Mouse (Mus musculus) spleen, adult 2 months (tissue): ENCODE measurements around the gene Fam222a. TPM values are rescaled to one million over a fixed set of nuclear protein-coding genes. Genes with fewer than 3 reads are reported as not detected.

Experiments used
- DNase-seq, 2 experiments: peaks; one replicate each; pipeline versions ENCODE4 v3.0.0 to v3.0.0-alpha.2; 2012 to 2021; ENCODE audit warnings: low spot score in 2 of 2, low read depth in 1 of 2
- H3K27ac ChIP-seq: fragments of 200-500 bp; 2 replicates; pipeline ENCODE4 v1.5.1; 2012; ENCODE audit warnings: low read length, inconsistent platforms; ENCODE audit not compliant: insufficient read depth
- H3K27me3 ChIP-seq: fragments of 200-500 bp; 2 replicates; pipeline ENCODE4 v1.6.1; 2012; ENCODE audit warnings: mild to moderate bottlenecking, moderate library complexity, low read length, inconsistent platforms; ENCODE audit not compliant: control insufficient read depth, insufficient read depth
- H3K36me3 ChIP-seq: fragments of 200-500 bp; 2 replicates; pipeline ENCODE4 v1.6.1; 2012; ENCODE audit warnings: mild to moderate bottlenecking, low read length, inconsistent platforms; ENCODE audit not compliant: control insufficient read depth, insufficient read depth
- H3K4me1 ChIP-seq: fragments of 200-500 bp; 2 replicates; pipeline ENCODE4 v1.6.1; 2011; ENCODE audit warnings: inconsistent platforms; ENCODE audit not compliant: control insufficient read depth, insufficient read depth, insufficient read length
- H3K4me3 ChIP-seq: fragments of 200-500 bp; 2 replicates; pipeline ENCODE4 v1.5.1; 2011; ENCODE audit warnings: mild to moderate bottlenecking, inconsistent platforms; ENCODE audit not compliant: insufficient read depth, insufficient read length; ENCODE audit errors: extremely low read depth
- CTCF ChIP-seq: fragments of 200-500 bp; IDR thresholded peaks from 2 replicates; pipeline ENCODE4 v1.5.1; 2011; ENCODE audit warnings: mild to moderate bottlenecking, inconsistent platforms; ENCODE audit not compliant: insufficient read depth, insufficient read length, insufficient replicate concordance; ENCODE audit errors: extremely low read depth
- POLR2A ChIP-seq: fragments of 200-500 bp; IDR thresholded peaks from 2 replicates; pipeline ENCODE4 v1.6.1; 2011; ENCODE audit warnings: low read depth, low read length, inconsistent platforms
- WGBS: fragments of 180-500 bp; shearing (Covaris S2); methylation state at CpG from one replicate; pipeline ENCODE4 v1.1.7; 2018; 5-methylcytosine and 5-hydroxymethylcytosine counted together
- polyA plus RNA-seq: library from polyadenylated mRNA; depleted of rRNA; stranded (reverse); fragments of >200 nt; gene quantifications from 2 replicates; pipeline ENCODE4 v1.2.3, GENCODE M21; 2012

Gene Fam222a
- polyA plus RNA-seq, 1 experiment = 2.8 TPM

GRCm38 (mm10) chr5:114648728-114649311 lies 81.0 kb downstream of the Fam222a start:
- Histone ChIP-seq H3K36me3 (no peaks in the 10 kb centered on the region), H3K4me3 (no peak overlapping the region), H3K27ac (no peak overlapping the region), H3K27me3 (no peaks in the 10 kb centered on the region), H3K4me1 (peaks cover 7% of the 10 kb centered on the region)
- DNase-seq = no peak
- WGBS = 88% methylated on average over 11 of the region's 11 CpGs
- TF ChIP-seq POLR2A (no peak), CTCF (no peak)

DNA sequence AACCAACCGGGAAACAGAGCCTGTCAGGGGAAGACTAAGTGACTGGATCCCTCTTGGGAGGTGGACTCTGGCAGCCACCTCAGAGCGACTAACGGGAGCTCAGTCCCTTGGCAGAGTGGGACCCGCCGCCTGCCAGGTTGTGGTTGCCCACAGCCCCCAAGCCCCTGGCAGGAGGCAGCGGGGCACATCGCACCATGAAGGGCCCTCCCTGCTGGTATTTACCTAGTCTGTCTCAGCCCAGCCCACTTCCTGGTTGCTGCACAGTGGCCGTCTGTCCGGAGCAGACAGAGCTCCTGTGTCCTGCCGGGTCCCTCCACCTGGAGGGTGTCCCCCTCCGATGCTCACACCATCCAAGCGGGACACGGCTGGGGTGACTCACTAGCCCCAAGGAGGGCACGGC lies 83.2 kb downstream of the Fam222a start:
- TF ChIP-seq CTCF (no peak), POLR2A (no peak)
- 28% methylated on average over 14 of the region's 14 CpGs for WGBS
- H3K27ac ChIP-seq = no peak overlapping the region
- H3K36me3 ChIP-seq = no peaks in the 10 kb centered on the region
- no peak for DNase-seq
- H3K27me3 ChIP-seq = no peaks in the 10 kb centered on the region
- peak overlapping the region; percentile 6; the same call in 1 of the 2 replicates for H3K4me3 ChIP-seq
- H3K4me1 ChIP-seq = peaks cover 7% of the 10 kb centered on the region

DNA sequence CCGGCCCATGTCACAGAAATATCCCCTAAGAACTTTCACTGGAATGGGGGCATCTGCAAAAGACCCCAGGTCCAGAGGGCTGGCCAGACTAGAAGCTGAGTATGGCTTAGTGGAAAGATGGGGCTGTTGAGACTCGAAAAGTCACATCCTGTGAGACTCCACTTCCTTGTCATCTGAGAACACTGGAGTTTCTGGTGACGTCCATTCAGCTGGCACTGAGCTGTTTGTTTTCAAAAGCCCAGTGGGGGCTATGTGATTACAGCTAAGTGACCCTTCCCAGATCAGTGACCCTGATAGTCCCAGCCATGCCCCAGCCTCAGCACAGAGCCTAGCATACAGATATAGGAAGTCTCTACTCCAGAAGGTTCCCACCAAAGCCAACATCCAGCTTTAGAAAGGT lies 83.6 kb downstream of the Fam222a start:
- no peak overlapping the region for H3K27ac ChIP-seq
- WGBS = 19% methylated on average over 3 of the region's 3 CpGs
- H3K36me3 ChIP-seq = no peaks in the 10 kb centered on the region
- no peak overlapping the region for H3K4me3 ChIP-seq
- no peaks in the 10 kb centered on the region for H3K27me3 ChIP-seq
- H3K4me1 ChIP-seq = peaks cover 7% of the 10 kb centered on the region
- TF ChIP-seq CTCF = no peak
- TF ChIP-seq POLR2A = no peak
- DNase-seq = no peak

DNA sequence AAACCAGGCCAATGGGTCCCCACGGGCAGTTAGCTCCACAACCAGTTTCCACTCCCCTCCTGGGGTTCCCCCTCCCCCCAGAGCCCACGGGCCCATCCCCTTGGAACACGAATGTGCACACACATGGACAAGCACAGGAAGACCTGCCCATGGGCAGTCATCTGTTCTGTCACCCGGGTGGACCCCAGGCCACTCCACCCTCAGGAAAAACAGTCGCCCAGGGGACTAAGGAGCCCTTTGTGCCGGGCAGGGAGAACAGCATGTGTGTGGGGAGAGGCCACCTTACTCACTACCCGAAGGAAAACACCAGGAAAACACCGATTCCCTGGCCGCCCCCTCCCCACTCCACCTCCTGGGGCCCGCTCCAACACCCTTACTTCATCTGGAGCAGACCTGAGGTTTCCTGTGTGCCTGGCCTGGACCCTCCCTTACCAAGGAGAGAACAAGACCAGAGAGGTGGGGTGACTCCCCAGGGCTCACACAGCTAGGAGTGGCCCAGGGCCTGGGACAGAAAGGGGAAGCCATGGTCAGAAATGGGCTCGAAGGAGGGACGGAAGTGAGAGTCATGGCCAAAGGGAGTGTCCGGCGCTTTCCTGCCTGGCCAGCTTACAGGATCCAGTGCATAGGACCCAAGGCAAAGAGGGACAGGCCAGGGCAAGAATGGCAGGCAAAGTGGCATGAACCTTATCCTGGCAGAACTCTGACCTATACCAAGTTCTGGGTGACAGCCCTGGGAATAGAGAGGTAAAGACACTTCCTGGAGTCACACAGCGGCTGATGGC lies 86.0 kb downstream of the Fam222a start:
- Histone ChIP-seq H3K36me3 (no peaks in the 10 kb centered on the region), H3K4me1 (peaks cover 15% of the 10 kb centered on the region), H3K4me3 (no peak overlapping the region), H3K27ac (no peak overlapping the region), H3K27me3 (peaks cover 9% of the 10 kb centered on the region)
- WGBS = 83% methylated on average over 15 of the region's 15 CpGs
- no peak for DNase-seq
- no peak for TF ChIP-seq POLR2A
- TF ChIP-seq CTCF = no peak

GRCm38 (mm10) chr5:114655721-114656120 lies 87.9 kb downstream of the Fam222a start:
- Histone ChIP-seq H3K4me3 (no peak overlapping the region), H3K27ac (no peak overlapping the region), H3K27me3 (peaks cover 9% of the 10 kb centered on the region), H3K4me1 (peaks cover 15% of the 10 kb centered on the region), H3K36me3 (no peaks in the 10 kb centered on the region)
- WGBS = 89% methylated on average over 5 of the region's 5 CpGs
- no peak for DNase-seq
- no peak for TF ChIP-seq POLR2A
- TF ChIP-seq CTCF = no peak

DNA sequence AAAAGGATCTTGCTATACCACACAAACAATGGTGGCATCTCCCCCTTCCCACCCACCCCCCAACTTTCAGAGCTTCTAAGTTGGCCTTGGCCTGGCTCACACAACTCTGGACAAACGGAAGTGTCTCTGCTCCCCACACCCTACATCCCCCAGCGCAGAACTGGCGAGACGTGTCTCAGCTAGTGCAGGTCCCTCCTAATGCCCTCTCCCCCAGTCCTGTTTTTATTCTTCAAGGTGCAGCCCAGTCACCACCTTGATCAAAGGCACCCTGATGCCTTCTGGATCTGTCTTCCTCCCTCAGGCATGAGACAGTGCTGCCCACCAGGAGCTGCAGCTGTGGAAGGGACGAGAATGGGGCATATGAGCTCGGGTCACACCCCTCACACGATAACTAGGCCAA lies 88.5 kb downstream of the Fam222a start:
- H3K27me3 ChIP-seq = peaks cover 9% of the 10 kb centered on the region
- H3K36me3 ChIP-seq = no peaks in the 10 kb centered on the region
- H3K27ac ChIP-seq = no peak overlapping the region
- WGBS = 91% methylated on average over 7 of the region's 7 CpGs
- H3K4me1 ChIP-seq = peaks cover 10% of the 10 kb centered on the region
- TF ChIP-seq CTCF (no peak), POLR2A (no peak)
- no peak for DNase-seq
- H3K4me3 ChIP-seq = no peak overlapping the region

- no peak for DNase-seq
- Histone ChIP-seq H3K4me3 (no peak overlapping the region; the same call in 1 of the 2 replicates), H3K36me3 (no peaks in the 10 kb centered on the region), H3K27me3 (peaks cover 9% of the 10 kb centered on the region), H3K27ac (no peak overlapping the region), H3K4me1 (peaks cover 7% of the 10 kb centered on the region; the same call in 1 of the 2 replicates)
- WGBS = 78% methylated on average over 10 of the region's 10 CpGs
- TF ChIP-seq POLR2A = no peak
- no peak for TF ChIP-seq CTCF
These were observed 89.6 kb downstream of the Fam222a start for GRCm38 (mm10) chr5:114657426-114657825.
